Mouse (Mus musculus): ENCODE measurements around the gene Cldn4. TPM values are rescaled to one million over a fixed set of nuclear protein-coding genes. Genes with fewer than 3 reads are reported as not detected.

The Cldn4 gene
- total and polyA plus RNA-seq, 3 experiments, result 0.17 to 0.51 TPM; not detected in 1

DNA sequence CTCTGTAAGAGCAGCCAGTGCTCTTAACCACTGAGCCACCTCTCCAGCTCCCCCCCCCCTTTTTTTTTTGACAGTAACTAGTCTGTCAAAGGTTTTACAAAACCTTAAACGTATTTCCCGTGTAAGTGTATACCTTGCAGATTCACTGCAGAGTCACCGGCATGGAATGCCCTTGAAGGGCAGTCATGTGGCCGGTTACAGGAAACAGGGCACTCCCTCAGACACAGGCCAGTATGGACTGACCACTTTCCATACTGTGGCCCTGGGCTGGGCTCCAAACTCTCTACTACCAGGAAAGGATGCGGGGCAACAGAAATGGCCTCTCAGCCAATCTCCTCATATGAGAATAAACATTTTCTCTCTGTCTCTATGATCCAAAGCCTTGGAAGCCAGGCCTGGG, 8.8 kb upstream of the Cldn4 start:
- no peak for DNase-seq (ENCODE audit: extremely low read depth)
- in situ Hi-C loops (cut with MboI; ENCODE audit: low pct_ligation_motif_present, low pct_unique_long_range_greater_than_20kb, low sequenced_read_pairs) (no loop called here), dilution Hi-C loops (cut with MboI; ENCODE audit: extremely low pct_ligation_motif_present, extremely low pct_unique_long_range_greater_than_20kb, low sequenced_read_pairs) (no loop called here)
- H3K4me3 ChIP-seq (replicated peaks in 1 of 3; ENCODE audit: low read depth in 2 of 3, low read length in 2 of 3, poor library complexity in 1 of 3), result no peak overlapping the region
- H3K4me1 ChIP-seq (ENCODE audit: control insufficient read depth in 1 of 2, insufficient read depth in 2 of 2), result peaks cover 18 to 23% of the 10 kb centered on the region in 2 experiments
- H3K9me3 ChIP-seq (replicated peaks; ENCODE audit: low read length), result no peaks in the 10 kb centered on the region
- no peak for TF ChIP-seq HCFC1 (IDR thresholded peaks at IDR 0.05; ENCODE audit: low read depth, low read length)
- TF ChIP-seq PAX5 (IDR thresholded peaks at IDR 0.05; ENCODE audit: low read length), result no peak
- no peak for TF ChIP-seq MAX (IDR thresholded peaks at IDR 0.05; ENCODE audit: low read length)
- TF ChIP-seq POLR2A (IDR thresholded peaks at IDR 0.05; ENCODE audit: low read depth, low read length), result no peak
- no peak for TF ChIP-seq MYC (IDR thresholded peaks at IDR 0.05; ENCODE audit: low read depth, low read length)
- no peak for TF ChIP-seq TCF12 (IDR thresholded peaks at IDR 0.05; ENCODE audit: low read depth, low read length)
- TF ChIP-seq ZC3H11A (IDR thresholded peaks at IDR 0.05; ENCODE audit: low read depth, low read length), result no peak
- no peak for TF ChIP-seq E2F4 (IDR thresholded peaks at IDR 0.05; ENCODE audit: insufficient replicate concordance, low read depth, low read length)
- TF ChIP-seq ZMIZ1 (IDR thresholded peaks at IDR 0.05; ENCODE audit: low read depth, low read length), result no peak
- no peaks in the 10 kb centered on the region for H3K36me3 ChIP-seq (replicated peaks in 1 of 2; ENCODE audit: control insufficient read depth in 1 of 2, insufficient read depth in 1 of 2, low read length in 1 of 2)
- H3K4me2 ChIP-seq (ENCODE audit: insufficient read depth, low read depth, poor library complexity, severe bottlenecking), result no peak overlapping the region
- H3K9ac ChIP-seq (ENCODE audit: insufficient read depth, low read depth), result no peak overlapping the region
- H3K79me2 ChIP-seq (replicated peaks; ENCODE audit: control insufficient read depth, extremely low read depth, insufficient read depth, poor library complexity, severe bottlenecking), result no peaks in the 10 kb centered on the region
- H3K27me3 ChIP-seq (replicated peaks), result no peaks in the 10 kb centered on the region
- no peak overlapping the region for H3K27ac ChIP-seq (ENCODE audit: insufficient read depth, low read depth)

GRCm38 (mm10) chr5:134951053-134951884, 4.5 kb upstream of the Cldn4 start:
- dilution Hi-C loops (cut with MboI; ENCODE audit: extremely low pct_ligation_motif_present, extremely low pct_unique_long_range_greater_than_20kb, low sequenced_read_pairs), result no loop called here
- in situ Hi-C loops (cut with MboI; ENCODE audit: low pct_ligation_motif_present, low pct_unique_long_range_greater_than_20kb, low sequenced_read_pairs), result no loop called here
- H3K9ac ChIP-seq (ENCODE audit: insufficient read depth, low read depth), result 0 out of 2 replicates have a peak overlapping the region, but pooled peaks have one; percentile 8
- DNase-seq (ENCODE audit: extremely low read depth), result peak; percentile 39
- H3K36me3 ChIP-seq (replicated peaks in 1 of 2; ENCODE audit: control insufficient read depth in 1 of 2, insufficient read depth in 1 of 2, low read length in 1 of 2), result no peaks in the 10 kb centered on the region
- H3K4me2 ChIP-seq (ENCODE audit: insufficient read depth, low read depth, poor library complexity, severe bottlenecking), result peak overlapping the region; percentile 58
- H3K27ac ChIP-seq (ENCODE audit: insufficient read depth, low read depth), result peak overlapping the region; percentile 43
- H3K9me3 ChIP-seq (replicated peaks; ENCODE audit: low read length), result no peaks in the 10 kb centered on the region
- peaks cover 2% of the 10 kb centered on the region for H3K27me3 ChIP-seq (replicated peaks)
- H3K4me1 ChIP-seq (ENCODE audit: control insufficient read depth in 1 of 2, insufficient read depth in 2 of 2), result peaks cover 20 to 33% of the 10 kb centered on the region in 2 experiments
- no peak overlapping the region for H3K4me3 ChIP-seq (replicated peaks in 1 of 3; ENCODE audit: low read depth in 2 of 3, low read length in 2 of 3, poor library complexity in 1 of 3)
- no peaks in the 10 kb centered on the region for H3K79me2 ChIP-seq (replicated peaks; ENCODE audit: control insufficient read depth, extremely low read depth, insufficient read depth, poor library complexity, severe bottlenecking)
- TF ChIP-seq BHLHE40 (IDR thresholded peaks at IDR 0.05; ENCODE audit: low read depth, low read length) (peak; percentile 13; the same call in 1 of the 2 replicates), ELF1 (IDR thresholded peaks at IDR 0.05; ENCODE audit: low read depth, low read length) (peak; percentile 32; the same call in 1 of the 2 replicates), JUND (conservative IDR thresholded peaks at IDR 0.05; ENCODE audit: low read depth, low read length) (no peak), PAX5 (IDR thresholded peaks at IDR 0.05; ENCODE audit: low read length) (no peak), CTCF (conservative IDR thresholded peaks at IDR 0.05 in 1 of 2, IDR thresholded peaks at IDR 0.05 in 1 of 2; ENCODE audit: low read depth in 2 of 2, low read length in 2 of 2) (no peak), EP300 (IDR thresholded peaks at IDR 0.05; ENCODE audit: low read length) (no peak), TCF12 (IDR thresholded peaks at IDR 0.05; ENCODE audit: low read depth, low read length) (peak; percentile 40; the same call in 1 of the 2 replicates), MAFK (IDR thresholded peaks at IDR 0.05; ENCODE audit: insufficient replicate concordance, low read length) (no peak), GABPA (IDR thresholded peaks at IDR 0.05; ENCODE audit: insufficient replicate concordance, low read depth, low read length) (no peak), UBTF (IDR thresholded peaks at IDR 0.05; ENCODE audit: low read depth, low read length) (no peak), HCFC1 (IDR thresholded peaks at IDR 0.05; ENCODE audit: low read depth, low read length) (no peak; the same call in 1 of the 2 replicates), JUN (IDR thresholded peaks at IDR 0.05; ENCODE audit: insufficient read depth, low read depth, low read length) (no peak), ETS1 (conservative IDR thresholded peaks at IDR 0.05; ENCODE audit: low read depth, low read length) (no peak; the same call in 1 of the 2 replicates), KAT2A (IDR thresholded peaks at IDR 0.05; ENCODE audit: insufficient replicate concordance, low read length) (no peak), NRF1 (IDR thresholded peaks at IDR 0.05; ENCODE audit: low read depth, low read length) (no peak), E2F4 (IDR thresholded peaks at IDR 0.05; ENCODE audit: insufficient replicate concordance, low read depth, low read length) (no peak), MAZ (IDR thresholded peaks at IDR 0.05; ENCODE audit: low read depth, low read length) (no peak), ZKSCAN1 (IDR thresholded peaks at IDR 0.05; ENCODE audit: borderline replicate concordance, low read depth, low read length) (peak; percentile 83), MEF2A (IDR thresholded peaks at IDR 0.05; ENCODE audit: borderline replicate concordance, low read depth, low read length) (no peak), IRF4 (IDR thresholded peaks at IDR 0.05; ENCODE audit: low read depth, low read length) (no peak), MYC (IDR thresholded peaks at IDR 0.05; ENCODE audit: low read depth, low read length) (0 out of 2 replicates have a peak, but pooled peaks have one; percentile 56), CHD2 (IDR thresholded peaks at IDR 0.05; ENCODE audit: low read length) (peak; percentile 87), USF1 (IDR thresholded peaks at IDR 0.05; ENCODE audit: low read depth, low read length) (no peak), NELFE (IDR thresholded peaks at IDR 0.05; ENCODE audit: low read depth, low read length) (no peak), RCOR1 (conservative IDR thresholded peaks at IDR 0.05; ENCODE audit: low read depth, low read length) (no peak), MXI1 (IDR thresholded peaks at IDR 0.05; ENCODE audit: low read depth, low read length) (no peak)
